Mouse (Mus musculus): Measurements from ENCODE around the gene Trpc2.

GRCm38 (mm10) chr7:102102696-102103095 is 19.8 kb downstream of the Trpc2 start:
- no peak for TF ChIP-seq CTCF (IDR thresholded peaks at IDR 0.05; ENCODE audit: low read depth, low read length)
- no peak for TF ChIP-seq EP300 (IDR thresholded peaks at IDR 0.05; ENCODE audit: insufficient read depth, low read depth, low read length)
